Mouse (Mus musculus) A20 (cell line): ENCODE data around the gene Stat4.

Experiments
- DNase-seq: peaks from one replicate; pipeline ENCODE4 v3.0.0-alpha.2; 2011; ENCODE audit warnings: low read depth, low spot score

Gene Stat4

DNA sequence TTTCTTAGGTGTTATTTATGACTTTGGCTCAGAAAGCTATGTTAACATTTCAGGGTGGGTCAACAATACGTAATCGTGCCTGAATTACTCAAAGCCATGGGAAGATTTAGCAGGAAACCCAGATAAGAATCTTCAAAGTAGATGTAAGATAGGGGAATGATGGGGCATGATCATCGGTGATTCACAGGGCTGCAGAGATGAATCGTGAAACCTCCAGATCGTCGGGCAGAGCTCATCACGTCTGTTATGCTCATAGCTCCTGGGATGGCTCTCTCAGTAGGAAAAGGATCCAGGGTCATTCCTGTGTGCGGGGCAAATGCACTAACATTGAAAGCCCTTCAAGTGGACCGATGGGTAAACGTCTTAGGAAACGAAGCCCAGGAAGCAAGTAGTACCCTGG is 120.3 kb downstream of the Stat4 start:
- no peak for DNase-seq

DNA sequence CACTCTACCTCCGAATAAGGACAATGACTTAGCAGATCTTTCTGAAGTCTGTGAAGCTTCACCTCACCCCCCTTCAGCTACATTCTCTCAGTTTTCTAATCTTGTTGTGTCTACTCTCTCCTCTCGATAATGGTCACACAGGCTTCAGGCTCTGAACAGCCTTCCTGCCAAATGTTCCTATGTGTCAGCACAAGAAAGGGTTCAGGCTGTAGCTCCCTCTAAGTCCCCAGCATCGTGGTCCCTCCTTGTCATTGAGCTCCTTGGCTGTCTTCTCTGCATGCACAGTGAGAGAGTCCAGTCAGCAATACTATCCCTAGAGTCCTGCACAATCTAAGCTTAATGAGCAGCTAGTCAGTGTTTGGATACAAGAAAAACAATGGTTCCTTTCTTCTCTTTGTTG is 124.3 kb downstream of the Stat4 start:
- DNase-seq, result no peak

- DNase-seq, result no peak
Observed at GRCm38 (mm10) chr1:52112301-52112700, 125.4 kb downstream of the Stat4 start.

DNA sequence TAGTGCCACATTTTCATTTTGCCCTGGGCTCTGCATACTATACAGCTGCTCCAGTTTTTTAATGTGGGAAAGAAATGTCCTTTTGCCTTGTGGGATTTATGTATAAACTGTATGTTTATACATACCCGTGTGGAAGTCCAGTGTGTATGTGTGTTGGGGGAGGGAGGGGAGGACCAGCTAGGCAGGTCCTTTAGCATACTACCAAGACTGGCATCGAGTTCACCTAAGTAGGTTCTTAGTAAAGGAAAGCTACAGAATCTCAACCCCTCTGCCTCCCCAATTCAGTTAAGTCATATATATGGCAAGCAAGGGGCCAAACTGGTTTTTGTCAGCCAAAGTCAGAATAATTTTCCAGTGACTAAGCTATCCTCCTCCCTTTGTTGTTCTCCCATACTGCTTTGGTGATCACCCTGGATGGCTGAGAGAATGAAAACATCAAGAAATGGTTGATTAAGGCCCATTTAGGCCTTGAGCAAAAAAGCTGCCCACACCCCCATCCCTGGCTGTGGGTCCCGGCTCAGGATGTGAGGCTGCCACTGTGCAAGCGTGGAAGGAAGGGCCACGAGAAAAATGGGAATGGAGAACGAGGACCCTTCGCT is 126.2 kb downstream of the Stat4 start:
- no peak for DNase-seq

DNA sequence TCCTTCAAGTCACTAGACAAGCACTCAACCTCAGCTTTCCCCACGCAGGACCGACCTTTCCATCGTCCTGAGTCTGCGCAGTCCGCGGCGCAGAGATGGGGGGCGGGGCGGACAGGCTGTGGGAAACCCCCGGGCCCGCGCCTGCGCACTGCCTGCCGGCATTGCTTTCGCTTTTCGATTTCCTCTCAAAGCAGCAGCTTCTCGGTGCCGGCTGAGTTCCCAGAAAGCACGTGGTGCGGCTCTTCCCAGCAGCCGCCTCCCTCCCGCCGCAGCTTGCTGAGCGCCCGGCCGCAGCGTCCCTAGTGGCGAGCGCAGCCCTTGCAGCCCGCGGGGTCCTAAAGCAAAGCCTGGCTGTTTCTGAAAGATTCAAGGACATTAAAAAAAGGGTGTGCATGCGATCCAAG is 126.7 kb downstream of the Stat4 start:
- DNase-seq, result peak; percentile 98

DNA sequence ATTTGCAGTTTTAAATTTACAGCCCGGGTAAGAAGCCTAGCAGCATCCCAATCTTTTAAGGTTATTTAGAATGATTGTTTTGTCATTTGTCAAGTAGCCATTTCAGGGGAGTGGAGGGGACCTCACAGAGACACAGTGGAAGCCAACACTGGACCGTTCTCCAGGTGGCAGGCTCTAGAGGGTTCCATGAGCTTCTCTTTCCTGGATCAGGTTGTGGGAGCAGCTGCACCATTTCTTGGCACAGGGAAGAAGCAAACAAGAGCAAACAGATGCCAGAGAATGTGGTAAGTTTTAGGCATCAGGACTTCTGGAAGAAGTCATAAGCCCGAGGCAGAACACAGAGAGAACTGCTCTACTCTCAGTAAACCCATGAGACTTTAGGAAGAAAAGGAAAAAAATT is 129.5 kb downstream of the Stat4 start:
- DNase-seq, result peak; percentile 42

DNA sequence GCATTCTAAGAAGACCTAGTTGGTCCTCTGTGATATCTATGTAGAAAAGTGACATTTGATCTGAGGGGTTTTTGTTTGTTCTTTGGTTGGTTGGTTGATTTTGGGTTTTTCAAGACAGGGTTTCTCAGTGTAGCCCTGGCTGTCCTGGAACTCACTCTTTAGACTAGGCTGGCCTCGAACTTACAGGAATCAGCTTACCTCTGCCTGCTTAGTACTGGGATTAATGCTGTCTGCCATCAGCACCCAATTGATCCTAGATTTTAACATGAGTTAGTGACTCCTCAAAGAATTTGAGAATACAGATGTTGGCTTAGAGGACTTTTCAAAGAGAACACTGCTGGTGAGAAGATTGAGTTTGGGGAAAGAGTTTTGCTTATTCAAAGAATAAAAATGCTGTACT is 130.8 kb downstream of the Stat4 start:
- DNase-seq, result no peak

- DNase-seq, result peak; percentile 96
Observed at GRCm38 (mm10) chr1:52118860-52119591, 132.1 kb downstream of the Stat4 start, which contains the start of gene Stat1. TSS of gene Stat1 (plus strand) at chr1:52119440.

DNA sequence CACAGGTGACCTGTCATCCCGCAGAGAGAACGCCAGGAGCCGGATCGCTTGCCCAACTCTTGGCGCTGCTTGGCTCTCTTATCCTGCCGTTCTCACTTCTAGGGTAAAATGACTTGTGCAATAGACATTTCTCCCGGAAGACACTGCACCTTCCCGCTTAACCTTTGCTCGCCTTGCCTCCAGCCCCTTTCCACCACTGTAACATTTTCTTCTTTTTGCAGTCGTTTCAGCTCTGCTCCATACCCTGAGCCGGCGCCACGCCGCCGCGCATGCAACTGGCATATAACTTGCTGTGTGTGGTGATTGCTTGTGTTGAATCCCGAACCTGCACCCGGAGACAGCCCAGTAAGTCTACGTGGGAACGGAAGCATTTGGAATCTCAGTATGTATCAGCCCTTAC is 132.7 kb downstream of the Stat4 start:
- no peak for DNase-seq

GRCm38 (mm10) chr1:52120191-52120590 is 133.2 kb downstream of the Stat4 start:
- DNase-seq, result peak; percentile 44

GRCm38 (mm10) chr1:52121052-52121451 is 134.1 kb downstream of the Stat4 start:
- no peak for DNase-seq

- DNase-seq, result no peak
Observed at GRCm38 (mm10) chr1:52124818-52125217, 137.9 kb downstream of the Stat4 start.

DNA sequence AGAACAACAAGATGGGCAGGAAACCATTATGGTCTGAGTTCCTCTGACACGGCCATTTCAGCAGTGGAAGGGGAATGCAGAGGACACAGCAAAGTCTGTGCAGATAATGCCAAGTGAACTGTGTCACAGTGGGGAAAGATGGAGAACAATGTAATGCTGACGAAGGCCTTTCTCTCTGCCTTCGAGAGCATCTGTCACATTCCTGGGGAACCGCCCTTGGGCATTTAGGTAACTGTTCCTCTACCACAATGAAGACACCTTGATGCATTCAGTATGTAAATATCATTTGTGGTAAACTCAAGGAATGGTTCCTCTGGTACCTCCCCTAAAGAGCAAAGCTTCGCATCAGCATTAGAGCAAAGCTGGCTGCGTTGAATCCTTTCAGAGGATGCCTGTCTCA is 140.4 kb downstream of the Stat4 start:
- DNase-seq, result no peak

DNA sequence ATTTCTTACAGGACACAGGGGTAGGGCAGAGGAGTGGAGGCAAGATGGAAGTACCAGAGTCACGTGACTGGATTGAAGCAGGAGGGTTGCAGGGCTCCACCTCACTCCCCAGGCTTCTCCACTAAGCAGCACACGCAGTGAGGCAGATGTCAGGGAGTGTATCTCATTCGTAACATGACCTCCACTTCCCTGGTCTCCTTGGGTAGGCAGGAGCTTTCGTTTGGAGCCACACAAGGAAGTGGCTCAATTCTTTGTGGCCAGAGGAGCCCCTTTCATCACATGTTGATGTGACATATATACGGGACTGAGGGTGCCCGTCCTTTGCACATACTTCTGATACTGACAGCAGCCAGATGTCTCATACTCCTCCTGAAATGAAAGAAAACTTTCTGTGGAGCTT is 142.8 kb downstream of the Stat4 start:
- DNase-seq, result no peak

- DNase-seq, result no peak
Observed at GRCm38 (mm10) chr1:52131787-52132377, 144.9 kb downstream of the Stat4 start.

DNA sequence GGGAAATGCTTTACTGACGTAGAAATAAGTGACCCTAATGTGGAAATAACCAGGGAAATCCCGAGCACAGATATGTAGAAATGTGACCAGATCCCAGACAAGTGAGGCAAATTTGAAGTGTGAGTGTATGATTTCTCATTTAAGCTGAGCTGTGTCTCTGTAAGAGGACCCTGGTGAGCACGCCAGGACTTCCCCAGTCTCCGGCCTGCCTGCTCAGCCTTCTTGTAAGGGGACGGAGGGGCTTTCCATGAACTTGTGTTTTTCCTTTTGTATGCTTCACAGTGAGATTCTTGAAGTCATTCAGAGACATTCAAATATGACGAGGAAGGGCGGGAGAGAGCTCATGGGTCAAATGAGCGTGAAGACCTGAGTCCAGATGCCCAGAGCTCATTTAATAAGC is 146.3 kb downstream of the Stat4 start:
- DNase-seq, result no peak

- DNase-seq, result no peak
Observed at GRCm38 (mm10) chr1:52137292-52137691, 150.3 kb downstream of the Stat4 start.

- DNase-seq, result no peak
Observed at GRCm38 (mm10) chr1:52140534-52140933, 153.6 kb downstream of the Stat4 start.

- no peak for DNase-seq
Observed at GRCm38 (mm10) chr1:52141482-52141881, 154.5 kb downstream of the Stat4 start.

- DNase-seq, result no peak
Observed at GRCm38 (mm10) chr1:52142117-52142516, 155.2 kb downstream of the Stat4 start.

- no peak for DNase-seq
Observed at GRCm38 (mm10) chr1:52143191-52143590, 156.2 kb downstream of the Stat4 start.

DNA sequence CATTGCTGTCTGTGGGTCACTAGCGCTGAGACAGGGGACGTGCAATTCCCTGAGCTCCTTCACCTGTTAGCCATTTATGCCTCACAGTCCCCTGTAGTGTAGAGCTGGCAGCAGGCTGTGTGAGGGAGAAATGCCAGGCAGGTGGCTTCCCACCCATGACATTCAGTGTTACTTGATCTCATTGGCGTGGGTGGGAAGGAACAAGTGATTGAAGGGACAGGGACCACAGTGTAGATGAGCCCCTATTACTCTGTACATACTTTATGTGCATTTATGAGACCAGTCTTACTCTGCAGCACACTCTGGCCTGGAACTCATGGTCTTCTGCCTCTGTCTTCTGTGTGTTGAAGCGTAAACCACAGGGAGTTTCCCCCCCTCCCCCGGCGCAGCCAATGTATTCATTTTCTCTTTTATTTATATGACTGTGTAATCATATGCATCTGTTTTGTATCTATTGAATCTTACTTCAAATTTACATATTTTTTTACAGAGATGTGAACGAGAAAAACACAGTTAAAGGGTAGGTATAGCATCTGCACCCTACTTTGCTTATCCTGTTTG is 156.7 kb downstream of the Stat4 start:
- DNase-seq, result peak; percentile 52

- no peak for DNase-seq
Observed at GRCm38 (mm10) chr1:52144907-52145306, 158.0 kb downstream of the Stat4 start.
